Mouse (Mus musculus) intestine, embryonic 14.5 days (tissue): ENCODE measurements around the gene Clec4g. TPM values are rescaled to one million over a fixed set of nuclear protein-coding genes. Genes with fewer than 3 reads are reported as not detected.
A peak's percentile ranks its signal among the peaks of the same experiment; 100 is the strongest.
"Not testable (repeated sequence)": the region's sequence is repeated elsewhere in the genome, so short reads cannot be mapped to it uniquely, and the experiment has no call there.

ENCODE experiments used
- ATAC-seq: fragments of 200-750 bp; cut with Nextera tagmentation; replicated peaks from 2 replicates; pipeline ENCODE4 v1.8.0; 2017; ENCODE audit warnings: low read depth, moderate number of reproducible peaks, moderate TSS enrichment, moderate library complexity; ENCODE audit not compliant: low FRiP score, low TSS enrichment
- DNase-seq: peaks from one replicate; pipeline ENCODE4 v3.0.0-alpha.2; 2018; ENCODE audit warnings: low spot score
- H3K27ac ChIP-seq: fragments of 300-500 bp; sonication (generic); 2 replicates; pipeline ENCODE4 v1.5.1; 2014; ENCODE audit warnings: low read depth, mild to moderate bottlenecking, control low read depth
- H3K27me3 ChIP-seq: fragments of 300-500 bp; sonication (generic); replicated peaks from 2 replicates; pipeline ENCODE4 v1.6.1; 2014; ENCODE audit warnings: low read length, control low read depth; ENCODE audit not compliant: control insufficient read depth, insufficient read depth
- H3K36me3 ChIP-seq: fragments of 300-500 bp; sonication (generic); 2 replicates; pipeline ENCODE4 v1.6.1; 2014; ENCODE audit warnings: low read length, control low read depth; ENCODE audit not compliant: control insufficient read depth, insufficient read depth
- H3K4me1 ChIP-seq: fragments of 300-500 bp; sonication (generic); replicated peaks from 2 replicates; pipeline ENCODE4 v1.6.1; 2014; ENCODE audit warnings: low read length, control low read depth, mixed read lengths; ENCODE audit not compliant: control insufficient read depth, insufficient read depth
- H3K4me2 ChIP-seq: fragments of 300-500 bp; sonication (generic); 2 replicates; pipeline ENCODE4 v1.6.1; 2014; ENCODE audit warnings: low read length
- H3K4me3 ChIP-seq: fragments of 300-500 bp; sonication (generic); 2 replicates; pipeline ENCODE4 v1.5.1; 2014; ENCODE audit warnings: low read depth, low read length, control low read depth, mixed read lengths
- H3K9ac ChIP-seq: fragments of 300-500 bp; sonication (generic); 2 replicates; pipeline ENCODE4 v1.6.1; 2014; ENCODE audit warnings: mild to moderate bottlenecking, low read length
- H3K9me3 ChIP-seq: fragments of 300-500 bp; sonication (generic); 2 replicates; pipeline ENCODE4 v1.6.1; 2016; ENCODE audit warnings: low read length, control low read depth; ENCODE audit not compliant: control insufficient read depth
- WGBS: fragments of 180-500 bp; shearing (Covaris S2); extraction: QIAGEN DNeasy Blood & Tissue Kit; methylation state at CpG from one replicate; pipeline ENCODE4 v1.1.7; 2014; 5-methylcytosine and 5-hydroxymethylcytosine counted together
- polyA plus RNA-seq: library from polyadenylated mRNA; unstranded; fragments of >200 nt; fragmentation: Nextera tagmentation; extraction: Ambion mirVana; gene quantifications from 2 replicates; pipeline ENCODE4 v1.2.1, GENCODE M21; 2014

The Clec4g gene
- not detected in 2 replicates for polyA plus RNA-seq

DNA sequence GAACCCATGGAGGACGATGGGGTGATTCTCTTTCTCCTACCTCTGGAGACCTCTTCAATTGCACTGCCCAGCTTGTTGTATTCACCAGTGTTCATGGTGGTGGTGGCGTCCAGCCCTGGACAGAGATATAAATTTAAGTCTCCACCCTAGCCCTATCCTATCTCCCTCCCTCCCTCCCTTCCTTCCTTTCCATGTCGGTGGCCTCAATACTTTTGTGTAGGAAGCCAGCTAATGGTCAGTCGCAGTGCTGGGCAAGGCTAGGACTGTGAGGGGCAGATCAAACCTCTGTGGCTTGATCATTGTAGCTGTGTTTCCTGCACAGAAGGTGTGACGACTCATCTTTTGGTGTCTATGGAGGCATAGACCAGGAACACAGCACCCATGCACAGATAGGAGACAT is at the start of gene Clec4g:
TSS of gene Clec4g (minus strand) at position 101 of the 400 bp plus-strand sequence.
- Histone ChIP-seq H3K4me1 (no peaks in the 10 kb centered on the region), H3K27ac (no peak within 1 kb of the TSS), H3K9me3 (no peaks in the 10 kb centered on the region), H3K36me3 (no peaks in the 10 kb centered on the region), H3K27me3 (no peaks in the 10 kb centered on the region), H3K4me2 (no peak within 1 kb of the TSS), H3K9ac (no peak within 1 kb of the TSS), H3K4me3 (no peak within 1 kb of the TSS)
- no peak for ATAC-seq
- 73% methylated on average over 5 of the region's 5 CpGs for WGBS
- DNase-seq: no peak

DNA sequence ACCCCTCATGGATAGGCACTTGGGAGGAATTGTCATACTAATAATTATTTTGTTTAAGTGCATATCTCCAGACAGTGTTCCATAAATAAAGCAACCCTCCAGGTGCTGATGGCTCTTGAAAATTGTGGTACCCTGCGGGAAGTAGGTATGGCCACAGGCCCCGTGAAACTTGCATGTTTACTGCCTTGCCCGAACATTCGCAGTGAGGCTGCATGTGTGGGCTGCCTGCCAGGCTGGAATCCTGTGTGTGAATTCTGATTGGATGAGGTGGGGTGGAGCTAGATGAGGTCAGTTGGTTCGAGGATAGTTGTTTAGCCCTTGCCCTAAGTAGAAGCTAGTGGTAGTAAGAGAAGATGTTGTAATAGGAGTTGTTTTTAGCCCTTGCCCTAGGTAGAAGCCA is 48.2 kb upstream of the Clec4g start:
- H3K27ac ChIP-seq, H3K4me3 ChIP-seq, H3K27me3 ChIP-seq, H3K9ac ChIP-seq, ATAC-seq, H3K9me3 ChIP-seq, H3K4me1 ChIP-seq, H3K4me2 ChIP-seq, DNase-seq, H3K36me3 ChIP-seq: not testable (repeated sequence)
- WGBS: 84% methylated on average over 5 of the region's 5 CpGs

DNA sequence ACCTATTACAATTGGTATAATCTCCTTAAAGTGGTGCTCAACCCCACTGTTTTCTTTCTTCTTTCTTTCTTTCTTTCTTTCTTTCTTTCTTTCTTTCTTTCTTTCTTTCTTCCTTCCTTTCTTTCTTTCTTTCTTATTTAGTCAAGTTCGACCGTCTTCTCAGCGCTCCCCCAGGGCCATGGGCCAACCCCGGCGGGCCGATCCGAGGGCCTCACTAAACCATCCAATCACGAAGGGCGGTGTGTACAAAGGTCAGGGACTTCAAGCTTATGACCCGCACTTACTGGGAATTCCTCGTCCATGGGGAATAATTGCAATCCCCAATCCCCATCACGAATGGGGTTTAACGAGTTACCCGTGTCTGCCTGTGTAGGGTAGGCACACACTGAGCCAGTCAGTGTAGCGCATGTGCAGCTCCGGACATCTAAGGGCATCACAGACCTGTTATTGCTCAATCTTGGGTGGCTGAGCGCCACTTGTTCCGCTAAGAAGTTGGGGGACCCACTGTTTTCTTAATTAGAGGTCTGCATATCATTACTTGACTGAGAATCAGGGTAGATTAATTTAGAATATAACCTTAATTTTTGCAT is 33.9 kb upstream of the Clec4g start:
- Histone ChIP-seq H3K4me1 (no peaks in the 10 kb centered on the region), H3K4me2 (no peak overlapping the region), H3K9ac (no peak overlapping the region), H3K36me3 (no peaks in the 10 kb centered on the region), H3K4me3 (no peak overlapping the region), H3K27me3 (no peaks in the 10 kb centered on the region), H3K27ac (no peak overlapping the region), H3K9me3 (0 out of 2 replicates have a peak, but pooled peaks cover 5% of the 10 kb centered on the region)
- DNase-seq: peak; percentile 100
- WGBS: 69% methylated on average over 18 of the region's 18 CpGs
- peak; percentile 100 for ATAC-seq

DNA sequence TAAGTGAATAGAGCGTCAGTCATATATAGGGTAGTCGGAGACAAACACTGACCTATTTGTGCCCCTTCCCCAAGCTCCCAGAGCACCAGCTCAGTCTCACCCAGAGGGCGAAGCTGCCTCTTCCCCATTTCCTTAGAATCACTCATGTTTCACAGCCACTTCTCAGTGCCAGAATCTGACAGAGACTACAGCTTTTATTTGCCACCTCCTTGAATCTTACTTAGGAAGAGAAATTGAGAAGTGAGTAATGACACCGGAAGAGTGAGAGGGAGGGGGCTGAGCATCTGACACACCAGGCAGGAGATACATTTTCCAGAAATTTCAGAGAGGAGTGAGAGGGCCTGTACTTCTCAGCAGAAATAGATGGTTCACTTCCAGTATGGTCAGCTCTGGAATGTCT is 28.3 kb upstream of the Clec4g start, which contains the start of gene Cd209a:
TSS of gene Cd209a (minus strand) at position 224 of the 400 bp plus-strand sequence.
- no peaks in the 10 kb centered on the region for H3K36me3 ChIP-seq
- WGBS: 91% methylated on average over 4 of the region's 4 CpGs

DNA sequence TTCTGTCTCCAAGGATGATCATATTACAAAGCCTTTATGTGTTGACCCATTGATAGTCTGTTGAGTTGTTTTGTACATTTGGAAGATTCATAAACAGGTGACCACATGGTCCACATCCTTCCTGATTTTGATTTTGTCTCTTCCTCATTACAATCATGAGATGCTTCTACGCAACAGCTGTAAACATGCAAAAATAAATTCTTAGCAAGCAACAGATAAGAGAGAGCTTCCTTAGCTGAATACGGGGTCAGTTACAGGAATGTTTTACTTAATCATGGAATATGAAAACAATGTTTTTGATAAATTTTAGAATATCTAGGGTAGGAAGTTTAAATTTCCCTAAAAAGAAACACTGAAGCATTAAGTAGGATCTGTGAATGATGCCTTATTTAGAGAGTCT is 16.5 kb upstream of the Clec4g start:
- H3K4me3 ChIP-seq: no peak overlapping the region
- no peaks in the 10 kb centered on the region for H3K9me3 ChIP-seq
- no peaks in the 10 kb centered on the region for H3K4me1 ChIP-seq
- ATAC-seq: no peak
- no peak overlapping the region for H3K9ac ChIP-seq
- WGBS: 88% methylated on average over 2 of the region's 2 CpGs
- no peaks in the 10 kb centered on the region for H3K27me3 ChIP-seq
- no peak for DNase-seq
- H3K36me3 ChIP-seq: no peaks in the 10 kb centered on the region
- no peak overlapping the region for H3K27ac ChIP-seq
- no peak overlapping the region for H3K4me2 ChIP-seq

More for the DNA sequence above, 28.3 kb upstream of the Clec4g start, which contains the start of gene Cd209a:
- no peak within 1 kb of the TSS for H3K4me3 ChIP-seq
- ATAC-seq: no peak
- no peak within 1 kb of the TSS for H3K4me2 ChIP-seq
- H3K27ac ChIP-seq: no peak within 1 kb of the TSS
- 0 out of 2 replicates have a peak, but pooled peaks cover 2% of the 10 kb centered on the region for H3K9me3 ChIP-seq
- no peaks in the 10 kb centered on the region for H3K4me1 ChIP-seq
- no peak for DNase-seq
- H3K9ac ChIP-seq: no peak within 1 kb of the TSS
- H3K27me3 ChIP-seq: no peaks in the 10 kb centered on the region

DNA sequence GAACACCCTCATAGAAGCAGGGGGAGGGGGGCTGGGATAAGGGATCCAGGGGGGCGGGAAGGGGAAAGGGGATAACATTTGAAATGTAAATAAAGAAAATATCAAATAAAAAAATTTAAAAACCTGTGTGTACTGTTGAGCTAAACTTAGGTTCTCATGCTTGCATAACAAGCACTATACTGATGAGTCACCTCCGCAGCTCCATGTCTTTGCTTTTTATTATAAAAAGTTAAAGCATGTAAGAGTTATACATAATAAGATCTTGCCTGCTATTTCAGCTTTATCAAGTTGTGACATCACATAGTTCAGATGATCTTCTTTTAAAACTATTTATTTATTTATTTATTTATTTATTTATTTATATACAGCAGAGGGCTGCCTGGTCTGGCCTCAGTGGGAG is 15.1 kb upstream of the Clec4g start:
- no peak overlapping the region for H3K4me2 ChIP-seq
- ATAC-seq (no peak), DNase-seq (no peak)
- H3K27ac ChIP-seq: no peak overlapping the region
- H3K36me3 ChIP-seq: no peaks in the 10 kb centered on the region
- H3K4me3 ChIP-seq: no peak overlapping the region
- H3K27me3 ChIP-seq: no peaks in the 10 kb centered on the region
- no peaks in the 10 kb centered on the region for H3K9me3 ChIP-seq
- no peaks in the 10 kb centered on the region for H3K4me1 ChIP-seq
- no peak overlapping the region for H3K9ac ChIP-seq
- 94% methylated on average over 2 of the region's 2 CpGs for WGBS

DNA sequence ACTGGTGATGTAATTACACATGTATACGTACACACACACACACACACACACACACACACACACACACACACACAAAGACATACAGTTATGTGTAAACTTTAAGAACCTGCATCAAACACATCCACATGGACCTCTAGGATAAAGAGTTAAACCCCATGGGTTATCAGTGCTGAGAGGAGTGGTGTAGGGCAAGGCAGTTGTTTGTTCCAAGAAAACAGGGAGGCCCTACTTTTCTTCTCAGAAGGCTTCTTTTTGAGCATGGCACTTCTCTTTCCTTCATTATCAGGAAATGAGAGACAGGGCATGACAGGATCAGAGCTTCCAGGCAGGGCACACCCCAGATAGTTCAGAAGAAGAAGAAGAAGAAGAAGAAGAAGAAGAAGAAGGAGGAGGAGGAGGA is 13.6 kb upstream of the Clec4g start:
- WGBS: 64% methylated on average over 1 of the region's 1 CpGs
- H3K4me1 ChIP-seq: no peaks in the 10 kb centered on the region
- H3K36me3 ChIP-seq: no peaks in the 10 kb centered on the region
- H3K27ac ChIP-seq: no peak overlapping the region
- no peak for ATAC-seq
- no peak overlapping the region for H3K4me3 ChIP-seq
- no peak overlapping the region for H3K4me2 ChIP-seq
- DNase-seq: no peak
- H3K9me3 ChIP-seq: no peaks in the 10 kb centered on the region
- no peak overlapping the region for H3K9ac ChIP-seq
- no peaks in the 10 kb centered on the region for H3K27me3 ChIP-seq

DNA sequence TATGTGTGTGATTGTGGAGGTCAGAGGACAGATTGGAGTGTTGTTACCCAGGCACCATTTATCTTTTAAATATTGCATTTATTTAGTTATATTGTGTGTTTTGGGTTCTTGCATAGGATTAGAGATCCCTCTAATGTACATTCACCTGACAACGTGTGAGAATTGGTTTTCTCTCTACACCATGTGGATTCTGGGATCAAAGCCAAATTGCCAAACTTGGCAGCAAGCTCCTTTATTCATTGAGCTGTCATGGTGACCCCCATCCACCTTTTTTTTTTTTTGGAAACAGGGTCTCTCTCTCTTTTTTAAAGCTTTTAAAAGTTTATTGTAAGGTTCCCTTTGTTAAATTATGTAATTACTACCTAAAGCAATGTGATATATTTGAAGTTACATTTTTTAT is 590 bp upstream of the Clec4g start:
- Histone ChIP-seq H3K27ac (no peak overlapping the region), H3K27me3 (no peaks in the 10 kb centered on the region), H3K4me1 (no peaks in the 10 kb centered on the region), H3K4me2 (no peak overlapping the region), H3K4me3 (no peak overlapping the region), H3K36me3 (no peaks in the 10 kb centered on the region), H3K9ac (no peak overlapping the region), H3K9me3 (no peaks in the 10 kb centered on the region)
- WGBS: 40% methylated on average over 1 of the region's 1 CpGs
- no peak for DNase-seq
- ATAC-seq: no peak

DNA sequence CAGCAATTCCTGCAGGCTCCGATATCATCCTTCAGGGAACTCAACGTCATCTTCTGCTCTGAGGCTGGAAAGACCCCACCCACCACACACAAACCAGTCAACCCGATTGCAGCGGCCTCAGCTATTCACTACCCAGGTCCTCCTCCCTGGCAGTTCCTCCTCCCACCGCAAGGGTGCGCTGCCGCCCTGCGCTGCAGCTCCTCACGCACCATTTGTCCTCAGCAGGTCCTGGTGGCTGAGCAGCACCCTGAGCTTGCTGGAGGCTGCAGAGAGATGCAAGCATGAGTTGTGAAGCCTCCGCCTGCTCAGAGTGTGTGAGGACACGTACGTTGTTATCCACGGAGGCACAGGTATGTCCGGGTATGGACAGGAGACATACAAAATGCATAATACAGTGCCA is 1.9 kb downstream of the Clec4g start:
- DNase-seq (peak; percentile 80), ATAC-seq (no peak; the same call in 1 of the 2 replicates)
- Histone ChIP-seq H3K4me3 (no peak overlapping the region), H3K9ac (no peak overlapping the region), H3K36me3 (no peaks in the 10 kb centered on the region), H3K9me3 (no peaks in the 10 kb centered on the region), H3K4me1 (no peaks in the 10 kb centered on the region), H3K27me3 (no peaks in the 10 kb centered on the region), H3K27ac (no peak overlapping the region), H3K4me2 (no peak overlapping the region)
- WGBS: 13% methylated on average over 14 of the region's 14 CpGs
